Mouse (Mus musculus) layer of hippocampus, postnatal 14 days (tissue): Measurements from ENCODE around the gene Tubd1. TPM values are rescaled to one million over a fixed set of nuclear protein-coding genes. Genes with fewer than 3 reads are reported as not detected.

ENCODE experiments used
- DNase-seq, 2 experiments: peaks; one replicate each; pipeline ENCODE4 v3.0.0; 2021 to 2022; ENCODE audit warnings: low spot score in 2 of 2, mixed read lengths in 1 of 2
- microRNA-seq, 2 experiments: library from miRNA; unstranded; fragments of <30 nt; microRNA quantifications; one replicate each; pipeline ENCODE4 v1.2.0; 2021
- total RNA-seq, 2 experiments: library from RNA; stranded (reverse); gene quantifications; 2 replicates each; pipeline ENCODE4 v1.2.3; 2021

Gene Tubd1
- total RNA-seq, 2 experiments from 2014 or later, result 7.0 to 9.2 TPM

GRCm38 (mm10) chr11:86598154-86598553 lies 53.4 kb downstream of the Tubd1 start:
- DNase-seq, result no peak

GRCm38 (mm10) chr11:86598572-86598971 lies 53.8 kb downstream of the Tubd1 start:
- no peak for DNase-seq

GRCm38 (mm10) chr11:86599378-86600208 lies 54.8 kb downstream of the Tubd1 start:
- DNase-seq, result no peak

GRCm38 (mm10) chr11:86600209-86600557 lies 55.4 kb downstream of the Tubd1 start:
- no peak for DNase-seq

GRCm38 (mm10) chr11:86602116-86602515 lies 57.3 kb downstream of the Tubd1 start:
- no peak for DNase-seq

- DNase-seq, result no peak
Measured at GRCm38 (mm10) chr11:86603719-86604118, 58.9 kb downstream of the Tubd1 start.

- no peak for DNase-seq
Measured at GRCm38 (mm10) chr11:86604289-86604688, 59.5 kb downstream of the Tubd1 start.

GRCm38 (mm10) chr11:86604732-86605520 lies 60.1 kb downstream of the Tubd1 start:
- no peak for DNase-seq

GRCm38 (mm10) chr11:86606621-86607339 lies 62.0 kb downstream of the Tubd1 start:
- DNase-seq, result no peak

- no peak for DNase-seq
Measured at GRCm38 (mm10) chr11:86607808-86608350, 63.1 kb downstream of the Tubd1 start.

GRCm38 (mm10) chr11:86610239-86610638 lies 65.4 kb downstream of the Tubd1 start:
- no peak for DNase-seq

- DNase-seq, result no peak
Measured at GRCm38 (mm10) chr11:86611991-86612390, 67.2 kb downstream of the Tubd1 start.

- DNase-seq, result peak in 1 of 2 experiments; percentile 16
Measured at GRCm38 (mm10) chr11:86614056-86614530, 69.3 kb downstream of the Tubd1 start.

GRCm38 (mm10) chr11:86614607-86615006 lies 69.8 kb downstream of the Tubd1 start:
- no peak for DNase-seq

Small RNA genes lying within 50 kb of the gene (microRNA-seq; reads per million reads assigned to microRNA genes)
- gene Mir21a, result 701 to 1,559 reads per million in 2 experiments

Other genes with a start within 250 kb of the Tubd1 start
- gene Med13, start 187.4 kb upstream of the Tubd1 start, total RNA-seq, result 10 to 100 TPM; 57.9 to 60.9 TPM
- gene Rnft1, start 60.3 kb upstream of the Tubd1 start, total RNA-seq, result 10 to 100 TPM; 20.5 to 26.8 TPM
- 10 to 100 TPM; 45.2 to 46.3 TPM for gene Rps6kb1, start 186 bp upstream of the Tubd1 start, total RNA-seq
- 100 to 1,000 TPM; 129 to 130 TPM for gene Vmp1, start 138.8 kb downstream of the Tubd1 start, total RNA-seq
- gene Ptrh2, start 139.0 kb downstream of the Tubd1 start, total RNA-seq, result 10 to 100 TPM in 1 of 2 experiments, 1 to 10 TPM in 1; 9.9 to 10.2 TPM
- 100 to 1,000 TPM; 481 to 511 TPM for gene Cltc, start 212.6 kb downstream of the Tubd1 start, total RNA-seq